Mouse (Mus musculus): ENCODE results near the gene Pcyt2. TPM values are rescaled to one million over a fixed set of nuclear protein-coding genes. Genes with fewer than 3 reads are reported as not detected.
"Not testable (repeated sequence)": the region's sequence is repeated elsewhere in the genome, so short reads cannot be mapped to it uniquely, and the experiment has no call there.

Gene Pcyt2
- total and polyA plus RNA-seq, 2 experiments, result 494 to 1,652 TPM

GRCm38 (mm10) chr11:120583937-120584336, 33.8 kb downstream of the Pcyt2 start:
- TF ChIP-seq POLR2A (IDR thresholded peaks at IDR 0.05; ENCODE audit: extremely low read depth, insufficient read depth, low read length), result no peak
- no peak for TF ChIP-seq CTCF (IDR thresholded peaks at IDR 0.05; ENCODE audit: low read depth, low read length)
- H3K4me1 ChIP-seq (ENCODE audit: control insufficient read depth, insufficient read depth, low read length), result peaks cover 20% of the 10 kb centered on the region
- H3K36me3 ChIP-seq (ENCODE audit: control insufficient read depth, insufficient read depth, low read length), result peaks cover 6% of the 10 kb centered on the region
- no peak for DNase-seq (ENCODE audit: extremely low read depth, low read depth, low spot score)
- H3K4me3 ChIP-seq (ENCODE audit: insufficient read depth, low read depth, low read length), result no peak overlapping the region
- H3K27ac ChIP-seq (replicated peaks; ENCODE audit: insufficient read depth, low read depth, low read length), result no peak overlapping the region
- H3K9ac ChIP-seq (ENCODE audit: low read depth, low read length), result no peak overlapping the region
- WGBS, result 92% methylated on average over 1 of the region's 1 CpGs
- no peaks in the 10 kb centered on the region for H3K27me3 ChIP-seq (ENCODE audit: control insufficient read depth, insufficient read depth, low read length)
- peaks cover 8% of the 10 kb centered on the region; the same call in 1 of the 2 replicates for H3K79me2 ChIP-seq (ENCODE audit: control insufficient read depth, insufficient read depth, low read length)

DNA sequence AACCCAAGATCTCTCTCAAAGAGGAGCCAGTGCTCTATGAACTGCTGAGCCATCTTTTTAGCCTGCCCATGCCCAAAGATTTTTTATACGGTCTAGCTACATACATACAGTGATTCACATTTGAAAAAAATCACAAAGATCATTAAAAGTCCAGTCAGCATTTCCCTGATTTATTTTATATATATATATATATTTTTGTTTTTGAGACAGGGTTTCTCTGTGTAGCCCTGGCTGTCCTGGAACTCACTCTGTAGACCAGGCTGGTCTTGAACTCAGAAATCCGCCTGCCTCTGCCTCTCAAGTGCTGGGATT, 34.8 kb downstream of the Pcyt2 start:
- H3K36me3 ChIP-seq (ENCODE audit: control insufficient read depth, insufficient read depth, low read length); H3K27ac ChIP-seq (replicated peaks; ENCODE audit: insufficient read depth, low read depth, low read length); H3K9ac ChIP-seq (ENCODE audit: low read depth, low read length); DNase-seq (ENCODE audit: extremely low read depth, low read depth, low spot score); H3K27me3 ChIP-seq (ENCODE audit: control insufficient read depth, insufficient read depth, low read length); H3K4me3 ChIP-seq (ENCODE audit: insufficient read depth, low read depth, low read length): not testable (repeated sequence)
- WGBS, result 89% methylated on average over 2 of the region's 2 CpGs
- Histone ChIP-seq H3K4me1 (ENCODE audit: control insufficient read depth, insufficient read depth, low read length) (peaks cover 26% of the 10 kb centered on the region), H3K79me2 (ENCODE audit: control insufficient read depth, insufficient read depth, low read length) (peaks cover 14% of the 10 kb centered on the region; the same call in 1 of the 2 replicates)

DNA sequence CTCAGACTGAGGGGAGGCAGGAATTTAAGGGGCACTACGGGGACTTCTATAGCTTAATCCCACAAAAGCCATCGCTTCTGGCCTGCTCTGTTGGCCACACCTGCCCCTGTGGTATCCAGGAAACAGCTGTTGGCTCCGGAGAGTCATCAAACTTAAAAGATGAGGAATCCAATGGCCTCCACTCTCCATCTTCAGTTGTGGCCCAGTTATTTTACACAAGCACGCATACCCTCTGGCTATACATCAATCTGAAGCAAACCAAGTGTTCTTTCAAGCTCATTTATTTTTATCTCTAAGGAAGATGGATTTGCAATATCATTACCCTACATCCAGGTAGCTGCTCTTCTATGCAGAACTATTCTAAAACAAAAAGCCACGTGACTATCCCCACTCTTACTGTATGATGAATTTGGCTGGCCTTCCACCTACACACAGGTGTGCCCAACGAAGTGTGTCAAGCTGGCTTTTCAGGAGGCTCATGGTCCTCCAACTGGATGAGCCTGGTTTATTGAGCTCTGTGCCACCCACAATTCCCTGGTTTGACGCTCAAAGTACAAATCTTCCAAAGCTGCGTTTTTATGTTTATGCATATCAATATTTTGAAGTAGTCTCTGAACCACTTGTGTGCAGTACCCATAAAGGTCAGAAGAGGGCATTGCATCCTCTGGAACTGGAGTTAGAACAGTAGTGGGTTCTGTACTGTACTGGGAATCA, 35.3 kb downstream of the Pcyt2 start:
- Histone ChIP-seq H3K27me3 (ENCODE audit: control insufficient read depth, insufficient read depth, low read length) (no peaks in the 10 kb centered on the region), H3K4me1 (ENCODE audit: control insufficient read depth, insufficient read depth, low read length) (peaks cover 26% of the 10 kb centered on the region), H3K36me3 (ENCODE audit: control insufficient read depth, insufficient read depth, low read length) (no peaks in the 10 kb centered on the region; the same call in 1 of the 2 replicates), H3K79me2 (ENCODE audit: control insufficient read depth, insufficient read depth, low read length) (peaks cover 14% of the 10 kb centered on the region; the same call in 1 of the 2 replicates), H3K9ac (ENCODE audit: low read depth, low read length) (peak overlapping the region; percentile 96), H3K27ac (replicated peaks; ENCODE audit: insufficient read depth, low read depth, low read length) (peak overlapping the region; percentile 100), H3K4me3 (ENCODE audit: insufficient read depth, low read depth, low read length) (peak overlapping the region; percentile 87; the same call in 1 of the 2 replicates)
- TF ChIP-seq POLR2A (IDR thresholded peaks at IDR 0.05; ENCODE audit: extremely low read depth, insufficient read depth, low read length), result no peak
- TF ChIP-seq CTCF (IDR thresholded peaks at IDR 0.05; ENCODE audit: low read depth, low read length), result peak; percentile 48
- WGBS, result 62% methylated on average over 8 of the region's 8 CpGs
- DNase-seq (ENCODE audit: extremely low read depth, low read depth, low spot score), result no peak

DNA sequence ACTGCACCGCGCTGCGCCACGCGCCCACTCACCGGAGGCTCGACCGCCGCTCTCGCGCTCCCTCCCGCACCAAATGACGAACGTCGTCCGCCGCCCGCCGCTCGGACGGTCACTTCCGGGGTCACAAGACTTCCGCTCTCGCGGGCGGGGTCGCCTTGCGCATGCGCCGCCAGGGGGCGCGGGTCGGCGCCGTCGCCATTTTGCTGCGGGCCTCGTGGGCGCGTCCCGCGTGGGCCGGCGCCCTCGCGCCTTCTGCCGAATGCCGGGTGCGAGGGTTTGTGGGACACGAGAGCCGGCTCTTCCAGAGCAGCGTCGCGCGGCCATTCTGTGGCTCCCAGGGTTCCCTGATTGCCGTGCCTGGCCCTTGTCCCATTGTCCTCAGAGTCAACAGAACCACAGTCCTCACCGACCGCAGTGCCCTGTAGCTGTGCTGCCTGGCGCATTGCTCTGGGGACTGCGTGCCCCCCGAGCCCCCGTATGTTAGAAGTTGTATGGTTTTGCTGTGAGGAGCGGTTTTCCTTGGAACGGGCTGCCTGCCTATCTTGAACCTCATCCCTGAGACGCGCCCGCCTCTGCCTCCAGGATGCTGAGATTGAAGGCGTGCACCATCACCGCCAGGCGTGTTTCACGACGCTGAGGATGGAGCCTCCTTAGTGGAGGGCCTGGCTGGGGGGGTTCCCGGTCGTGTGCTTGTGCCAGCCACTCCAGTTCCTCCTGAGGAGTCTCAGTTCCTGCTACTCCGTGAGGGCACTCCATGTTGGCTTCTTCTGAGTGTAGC, 36.1 kb downstream of the Pcyt2 start, which contains the start of gene Arhgdia:
Gene Arhgdia, minus strand, starts transcription at position 135 of the 778 bp plus-strand sequence.
- Histone ChIP-seq H3K4me1 (ENCODE audit: control insufficient read depth, insufficient read depth, low read length) (peaks cover 26% of the 10 kb centered on the region), H3K79me2 (ENCODE audit: control insufficient read depth, insufficient read depth, low read length) (peaks cover 14% of the 10 kb centered on the region; the same call in 1 of the 2 replicates), H3K27me3 (ENCODE audit: control insufficient read depth, insufficient read depth, low read length) (no peaks in the 10 kb centered on the region), H3K36me3 (ENCODE audit: control insufficient read depth, insufficient read depth, low read length) (no peaks in the 10 kb centered on the region; the same call in 1 of the 2 replicates), H3K27ac (replicated peaks; ENCODE audit: insufficient read depth, low read depth, low read length) (peak within 1 kb of the TSS; percentile 100), H3K9ac (ENCODE audit: low read depth, low read length) (peak within 1 kb of the TSS; percentile 96), H3K4me3 (ENCODE audit: insufficient read depth, low read depth, low read length) (peak within 1 kb of the TSS; percentile 87)
- DNase-seq (ENCODE audit: extremely low read depth, low read depth, low spot score), result peak; percentile 52
- 3% methylated on average over 74 of the region's 75 CpGs for WGBS
- TF ChIP-seq POLR2A (IDR thresholded peaks at IDR 0.05; ENCODE audit: extremely low read depth, insufficient read depth, low read length) (peak; percentile 84), CTCF (IDR thresholded peaks at IDR 0.05; ENCODE audit: low read depth, low read length) (peak; percentile 46)

GRCm38 (mm10) chr11:120580871-120581331, 36.8 kb downstream of the Pcyt2 start:
- peak overlapping the region; percentile 87 for H3K4me3 ChIP-seq (ENCODE audit: insufficient read depth, low read depth, low read length)
- H3K79me2 ChIP-seq (ENCODE audit: control insufficient read depth, insufficient read depth, low read length), result peaks cover 14% of the 10 kb centered on the region; the same call in 1 of the 2 replicates
- DNase-seq (ENCODE audit: extremely low read depth, low read depth, low spot score), result no peak
- H3K4me1 ChIP-seq (ENCODE audit: control insufficient read depth, insufficient read depth, low read length), result peaks cover 29% of the 10 kb centered on the region
- H3K27me3 ChIP-seq (ENCODE audit: control insufficient read depth, insufficient read depth, low read length), result no peaks in the 10 kb centered on the region
- H3K9ac ChIP-seq (ENCODE audit: low read depth, low read length), result peak overlapping the region; percentile 96
- H3K27ac ChIP-seq (replicated peaks; ENCODE audit: insufficient read depth, low read depth, low read length), result peak overlapping the region; percentile 100
- 3% methylated on average over 44 of the region's 44 CpGs for WGBS
- TF ChIP-seq CTCF (IDR thresholded peaks at IDR 0.05; ENCODE audit: low read depth, low read length) (no peak), POLR2A (IDR thresholded peaks at IDR 0.05; ENCODE audit: extremely low read depth, insufficient read depth, low read length) (0 out of 2 replicates have a peak, but pooled peaks have one; percentile 33)
- H3K36me3 ChIP-seq (ENCODE audit: control insufficient read depth, insufficient read depth, low read length), result no peaks in the 10 kb centered on the region; the same call in 1 of the 2 replicates
